Mouse (Mus musculus) neural tube, embryonic 13.5 days (tissue): ENCODE measurements at regions not wholly inside any gene's neighbourhood (a gene's known extent, or its start where the extent isn't known, plus 50 kb on each side); places are given as distances from the start of the nearest gene placed in this dataset.

Experiments used
- ATAC-seq: fragments of 200-750 bp; cut with Nextera tagmentation; 2 replicates; pipeline ENCODE4 v1.8.0; 2017; ENCODE audit warnings: low read depth, mild to moderate bottlenecking, moderate TSS enrichment, moderate library complexity
- H3K27ac ChIP-seq: fragments of 300-500 bp; sonication (generic); replicated peaks from 2 replicates; pipeline ENCODE4 v1.5.1; 2015; ENCODE audit warnings: moderate library complexity, mild to moderate bottlenecking, inconsistent platforms
- H3K27me3 ChIP-seq: fragments of 300-500 bp; sonication (generic); 2 replicates; pipeline ENCODE4 v1.6.1; 2015; ENCODE audit warnings: mild to moderate bottlenecking, inconsistent platforms
- H3K36me3 ChIP-seq: fragments of 300-500 bp; sonication (generic); 2 replicates; pipeline ENCODE4 v1.6.1; 2015; ENCODE audit warnings: mild to moderate bottlenecking, inconsistent platforms
- H3K4me1 ChIP-seq: fragments of 300-500 bp; sonication (generic); replicated peaks from 2 replicates; pipeline ENCODE4 v1.6.1; 2015; ENCODE audit warnings: inconsistent platforms
- H3K4me2 ChIP-seq: fragments of 300-500 bp; sonication (generic); 2 replicates; pipeline ENCODE4 v1.6.1; 2015; ENCODE audit warnings: inconsistent platforms, mild to moderate bottlenecking, moderate library complexity
- H3K4me3 ChIP-seq: fragments of 300-500 bp; sonication (generic); 2 replicates; pipeline ENCODE4 v1.5.1; 2015; ENCODE audit warnings: mild to moderate bottlenecking, inconsistent platforms
- H3K9ac ChIP-seq: fragments of 300-500 bp; sonication (generic); 2 replicates; pipeline ENCODE4 v1.6.1; 2015; ENCODE audit warnings: moderate library complexity, mild to moderate bottlenecking, inconsistent platforms
- H3K9me3 ChIP-seq: fragments of 300-500 bp; sonication (generic); 2 replicates; pipeline ENCODE4 v1.6.1; 2016; ENCODE audit warnings: inconsistent platforms
- WGBS: fragments of 180-500 bp; shearing (Covaris S2); methylation state at CpG from one replicate; pipeline ENCODE4 v1.1.7; 2015; 5-methylcytosine and 5-hydroxymethylcytosine counted together

DNA sequence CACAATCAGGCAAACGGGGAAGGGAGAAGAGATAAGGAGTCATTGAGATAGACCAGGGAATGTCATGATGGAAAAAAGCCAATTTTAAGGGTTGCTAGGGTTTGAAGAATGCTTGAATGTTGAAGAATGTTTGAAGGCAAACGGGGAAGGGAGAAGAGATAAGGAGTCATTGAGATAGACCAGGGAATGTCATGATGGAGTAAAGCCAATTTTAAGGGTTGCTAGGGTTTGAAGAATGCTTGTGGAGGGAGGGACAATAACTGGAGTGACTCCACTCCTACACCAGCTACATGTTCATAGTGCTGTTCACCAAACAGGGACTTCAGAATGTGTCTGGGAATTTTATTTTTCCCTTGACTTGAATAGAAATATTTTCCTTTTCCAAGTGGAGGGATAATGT is 476.0 kb upstream of the Klf4 start:
- H3K9ac ChIP-seq, result no peak overlapping the region
- no peak overlapping the region for H3K4me3 ChIP-seq
- WGBS, result 89% methylated on average over 2 of the region's 2 CpGs
- H3K4me1 ChIP-seq, result no peaks in the 10 kb centered on the region
- no peaks in the 10 kb centered on the region for H3K27me3 ChIP-seq
- ATAC-seq, result no peak
- no peak overlapping the region for H3K27ac ChIP-seq
- no peaks in the 10 kb centered on the region for H3K9me3 ChIP-seq
- no peak overlapping the region for H3K4me2 ChIP-seq
- no peaks in the 10 kb centered on the region for H3K36me3 ChIP-seq

DNA sequence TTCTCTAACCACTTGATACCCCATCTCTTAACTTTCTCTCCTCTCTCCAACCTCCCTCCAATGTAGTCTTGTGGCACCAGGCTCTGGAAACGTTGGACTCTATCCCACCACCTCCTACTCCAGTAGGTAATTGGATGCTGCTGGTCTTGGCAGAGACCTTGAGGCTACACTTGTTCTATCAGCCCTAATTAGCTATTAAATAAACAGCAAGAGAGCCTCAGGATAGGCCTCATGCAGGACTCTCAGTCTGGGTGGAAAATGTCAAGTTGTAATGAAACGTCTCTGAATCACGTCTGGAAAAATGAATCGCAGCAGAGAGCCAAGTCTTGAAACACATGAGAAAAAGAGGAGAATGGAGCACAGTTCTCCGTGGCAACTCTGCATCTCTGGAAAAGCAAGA is 472.0 kb upstream of the Klf4 start:
- no peaks in the 10 kb centered on the region for H3K36me3 ChIP-seq
- H3K9ac ChIP-seq, result no peak overlapping the region
- H3K9me3 ChIP-seq, result no peaks in the 10 kb centered on the region
- H3K4me1 ChIP-seq, result peaks cover 14% of the 10 kb centered on the region
- 82% methylated on average over 5 of the region's 5 CpGs for WGBS
- H3K27ac ChIP-seq, result no peak overlapping the region
- H3K4me3 ChIP-seq, result no peak overlapping the region
- H3K27me3 ChIP-seq, result no peaks in the 10 kb centered on the region
- no peak for ATAC-seq
- H3K4me2 ChIP-seq, result no peak overlapping the region

- ATAC-seq, result peak; percentile 32; the same call in 1 of the 2 replicates
- Histone ChIP-seq H3K9me3 (no peaks in the 10 kb centered on the region), H3K9ac (no peak overlapping the region), H3K36me3 (no peaks in the 10 kb centered on the region), H3K27me3 (no peaks in the 10 kb centered on the region), H3K4me1 (peaks cover 14% of the 10 kb centered on the region), H3K27ac (no peak overlapping the region), H3K4me3 (no peak overlapping the region), H3K4me2 (no peak overlapping the region)
- 60% methylated on average over 3 of the region's 3 CpGs for WGBS
These were observed 469.1 kb upstream of the Klf4 start for GRCm38 (mm10) chr4:56001312-56001731.

GRCm38 (mm10) chr4:55984026-55984425 is 451.8 kb upstream of the Klf4 start:
- no peak overlapping the region for H3K4me2 ChIP-seq
- H3K4me1 ChIP-seq, result no peaks in the 10 kb centered on the region
- H3K27ac ChIP-seq, result no peak overlapping the region
- H3K9ac ChIP-seq, result no peak overlapping the region
- H3K36me3 ChIP-seq, result no peaks in the 10 kb centered on the region
- H3K27me3 ChIP-seq, result no peaks in the 10 kb centered on the region
- no peaks in the 10 kb centered on the region for H3K9me3 ChIP-seq
- no peak overlapping the region for H3K4me3 ChIP-seq
- no peak for ATAC-seq

- Histone ChIP-seq H3K4me1 (no peaks in the 10 kb centered on the region), H3K4me2 (no peak overlapping the region), H3K27me3 (no peaks in the 10 kb centered on the region), H3K36me3 (no peaks in the 10 kb centered on the region), H3K9me3 (no peaks in the 10 kb centered on the region), H3K4me3 (no peak overlapping the region), H3K27ac (no peak overlapping the region), H3K9ac (no peak overlapping the region)
- 88% methylated on average over 4 of the region's 4 CpGs for WGBS
- no peak for ATAC-seq
These were observed 446.3 kb upstream of the Klf4 start for GRCm38 (mm10) chr4:55978539-55978938.

DNA sequence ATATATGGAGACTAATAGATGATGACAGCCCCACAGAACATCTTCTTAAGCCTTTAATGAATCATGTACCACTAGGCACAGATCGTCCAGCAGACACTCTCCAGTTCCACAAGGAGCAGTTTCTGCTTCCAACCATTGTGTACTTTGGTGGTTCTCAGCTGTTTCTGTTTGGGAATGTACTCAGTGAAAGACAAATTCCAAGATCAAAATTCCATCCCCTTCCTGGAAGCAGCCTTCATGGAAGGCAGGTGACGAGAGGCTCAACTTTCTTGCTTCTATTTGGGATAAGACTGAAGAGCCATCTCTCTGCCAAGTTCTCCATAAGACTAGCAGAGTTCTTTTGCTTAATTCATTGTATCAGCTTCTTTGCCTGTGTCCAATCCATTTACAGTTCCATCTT is 444.0 kb upstream of the Klf4 start:
- no peaks in the 10 kb centered on the region for H3K4me1 ChIP-seq
- H3K4me3 ChIP-seq, result no peak overlapping the region
- no peaks in the 10 kb centered on the region for H3K9me3 ChIP-seq
- no peaks in the 10 kb centered on the region for H3K36me3 ChIP-seq
- no peak for ATAC-seq
- 92% methylated on average over 2 of the region's 2 CpGs for WGBS
- no peaks in the 10 kb centered on the region for H3K27me3 ChIP-seq
- no peak overlapping the region for H3K27ac ChIP-seq
- no peak overlapping the region for H3K4me2 ChIP-seq
- H3K9ac ChIP-seq, result no peak overlapping the region

DNA sequence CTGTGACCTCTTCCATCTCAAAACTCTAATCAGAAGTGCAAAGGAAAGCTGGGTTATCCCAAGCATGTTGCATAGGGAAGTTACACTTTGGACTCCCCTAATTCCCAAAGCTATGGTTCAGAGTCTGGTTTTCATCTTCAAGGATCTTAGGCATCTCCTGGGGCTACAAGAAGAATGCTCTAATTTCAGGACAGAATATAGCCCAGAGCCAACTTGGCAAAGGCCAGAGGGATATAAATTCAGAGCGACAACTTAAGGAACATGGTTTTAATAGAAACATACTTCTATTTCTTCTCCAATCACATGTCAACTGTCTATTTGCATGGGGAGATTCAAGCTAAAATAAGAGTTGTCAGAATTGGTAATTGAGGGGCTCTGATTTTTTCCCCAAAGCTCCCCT is 441.4 kb upstream of the Klf4 start:
- H3K27me3 ChIP-seq, result no peaks in the 10 kb centered on the region
- no peaks in the 10 kb centered on the region for H3K4me1 ChIP-seq
- 87% methylated on average over 1 of the region's 1 CpGs for WGBS
- no peak overlapping the region for H3K9ac ChIP-seq
- ATAC-seq, result no peak
- H3K4me2 ChIP-seq, result no peak overlapping the region
- H3K36me3 ChIP-seq, result no peaks in the 10 kb centered on the region
- no peak overlapping the region for H3K4me3 ChIP-seq
- H3K27ac ChIP-seq, result no peak overlapping the region
- no peaks in the 10 kb centered on the region for H3K9me3 ChIP-seq

DNA sequence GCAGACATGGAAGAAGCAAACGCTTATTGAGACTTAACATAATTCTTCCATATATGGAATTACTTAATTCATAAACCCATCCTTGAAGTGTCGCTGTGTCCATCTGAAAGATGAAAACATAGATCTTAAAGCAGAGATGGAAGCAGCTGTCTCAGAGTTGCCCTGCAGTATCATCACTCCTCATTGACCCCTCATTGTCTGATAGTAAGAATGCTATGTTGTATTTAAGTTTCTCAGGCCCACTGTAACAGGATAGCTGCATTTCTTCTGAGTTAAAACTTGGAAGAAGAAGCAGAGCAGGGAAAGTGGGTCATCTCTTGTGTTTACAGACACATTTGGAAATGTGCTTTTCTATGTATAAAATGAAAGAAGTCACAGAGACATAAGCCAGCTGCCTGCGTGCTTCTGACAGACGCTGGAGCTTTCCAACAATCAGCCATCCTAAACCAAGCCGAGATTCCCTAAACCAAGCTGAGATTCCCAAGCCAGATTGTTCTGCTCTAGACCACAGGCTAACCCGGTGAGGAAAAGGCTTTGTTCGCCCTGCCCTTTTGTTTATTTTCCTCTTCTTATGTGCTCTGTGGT is 440.1 kb upstream of the Klf4 start:
- Histone ChIP-seq H3K27me3 (no peaks in the 10 kb centered on the region), H3K36me3 (no peaks in the 10 kb centered on the region), H3K27ac (no peak overlapping the region), H3K4me3 (no peak overlapping the region), H3K4me2 (no peak overlapping the region), H3K9ac (no peak overlapping the region), H3K4me1 (no peaks in the 10 kb centered on the region), H3K9me3 (no peaks in the 10 kb centered on the region)
- no peak for ATAC-seq
- 89% methylated on average over 7 of the region's 7 CpGs for WGBS

DNA sequence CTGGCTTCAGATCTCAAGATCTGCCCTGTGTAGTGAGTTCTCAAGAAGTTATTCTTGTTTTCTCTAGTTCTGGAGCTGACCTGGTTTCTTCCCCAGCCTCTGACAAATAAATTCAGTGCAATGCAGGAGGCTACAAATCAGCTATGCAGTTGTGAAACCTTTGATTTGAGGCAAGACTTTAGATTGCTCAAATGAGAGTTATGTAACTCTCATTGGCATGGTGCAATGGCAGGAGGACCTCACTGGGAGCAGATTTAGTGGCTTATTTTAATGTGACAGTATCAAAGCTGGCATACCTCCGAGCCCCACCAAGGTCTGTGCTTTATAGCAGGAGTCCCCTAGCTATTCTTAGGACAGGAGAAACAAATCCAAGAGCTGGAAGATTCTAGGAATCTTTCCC is 427.8 kb upstream of the Klf4 start:
- Histone ChIP-seq H3K9me3 (no peaks in the 10 kb centered on the region), H3K4me3 (no peak overlapping the region), H3K36me3 (no peaks in the 10 kb centered on the region), H3K4me2 (no peak overlapping the region), H3K27ac (no peak overlapping the region), H3K27me3 (no peaks in the 10 kb centered on the region), H3K9ac (no peak overlapping the region), H3K4me1 (no peaks in the 10 kb centered on the region)
- WGBS, result 82% methylated on average over 1 of the region's 1 CpGs
- ATAC-seq, result no peak

- Histone ChIP-seq H3K4me2 (no peak overlapping the region), H3K9me3 (no peaks in the 10 kb centered on the region), H3K36me3 (no peaks in the 10 kb centered on the region), H3K4me3 (no peak overlapping the region), H3K27me3 (no peaks in the 10 kb centered on the region), H3K9ac (no peak overlapping the region), H3K27ac (no peak overlapping the region), H3K4me1 (no peaks in the 10 kb centered on the region)
- WGBS, result 89% methylated on average over 1 of the region's 1 CpGs
- ATAC-seq, result no peak
These were observed 421.4 kb upstream of the Klf4 start for GRCm38 (mm10) chr4:55953701-55954100.

- WGBS, result 87% methylated on average over 3 of the region's 3 CpGs
- ATAC-seq, result no peak
- Histone ChIP-seq H3K27me3 (no peaks in the 10 kb centered on the region), H3K4me2 (no peak overlapping the region), H3K27ac (no peak overlapping the region), H3K4me3 (no peak overlapping the region), H3K36me3 (no peaks in the 10 kb centered on the region), H3K4me1 (no peaks in the 10 kb centered on the region), H3K9ac (no peak overlapping the region), H3K9me3 (no peaks in the 10 kb centered on the region)
These were observed 420.0 kb upstream of the Klf4 start for GRCm38 (mm10) chr4:55952220-55952619.

- 0 out of 2 replicates have a peak, but pooled peaks cover 3% of the 10 kb centered on the region for H3K4me1 ChIP-seq
- H3K36me3 ChIP-seq, result no peaks in the 10 kb centered on the region
- ATAC-seq, result no peak
- WGBS, result 55% methylated on average over 1 of the region's 1 CpGs
- H3K27me3 ChIP-seq, result no peaks in the 10 kb centered on the region
- no peak overlapping the region for H3K4me2 ChIP-seq
- no peak overlapping the region for H3K27ac ChIP-seq
- no peak overlapping the region for H3K4me3 ChIP-seq
- no peak overlapping the region for H3K9ac ChIP-seq
- H3K9me3 ChIP-seq, result no peaks in the 10 kb centered on the region
These were observed 409.2 kb upstream of the Klf4 start for GRCm38 (mm10) chr4:55941423-55941822.

DNA sequence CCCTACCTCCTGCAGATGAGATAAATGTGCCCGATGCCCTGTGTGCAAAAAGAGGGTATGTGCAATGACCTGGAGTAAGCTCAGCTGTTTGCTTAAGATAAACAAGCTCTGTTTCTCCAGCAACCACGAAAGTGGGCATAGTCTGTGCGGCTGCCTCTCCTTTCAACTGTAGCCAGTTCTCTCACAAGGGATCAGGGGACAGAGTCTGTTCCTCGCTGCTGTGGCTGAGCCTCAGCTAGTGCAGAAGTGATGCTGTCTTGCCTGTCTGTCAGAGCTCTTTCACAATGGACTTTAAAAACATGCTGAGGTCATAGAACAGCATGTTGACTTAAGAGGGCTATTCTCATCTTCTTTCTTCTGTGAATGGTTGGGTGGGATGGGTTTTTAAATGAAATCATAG is 406.1 kb upstream of the Klf4 start:
- no peak overlapping the region for H3K9ac ChIP-seq
- no peak for ATAC-seq
- no peak overlapping the region for H3K27ac ChIP-seq
- WGBS, result 67% methylated on average over 4 of the region's 4 CpGs
- H3K4me1 ChIP-seq, result no peaks in the 10 kb centered on the region
- no peaks in the 10 kb centered on the region for H3K9me3 ChIP-seq
- no peaks in the 10 kb centered on the region for H3K27me3 ChIP-seq
- no peak overlapping the region for H3K4me2 ChIP-seq
- H3K36me3 ChIP-seq, result no peaks in the 10 kb centered on the region
- H3K4me3 ChIP-seq, result no peak overlapping the region
